Mouse (Mus musculus) hindbrain, embryonic 10.5 days (tissue): ENCODE measurements around the gene Hist2h2ab. TPM values are rescaled to one million over a fixed set of nuclear protein-coding genes. Genes with fewer than 3 reads are reported as not detected.
"Not testable (repeated sequence)": the region's sequence is repeated elsewhere in the genome, so short reads cannot be mapped to it uniquely, and the experiment has no call there.

ENCODE experiments used
- DNase-seq: peaks from one replicate; pipeline ENCODE4 v3.0.0-alpha.2; 2017; ENCODE audit warnings: low spot score
- H3K27ac ChIP-seq: fragments of 300-500 bp; sonication (generic); 2 replicates; pipeline ENCODE4 v1.5.1; 2016; ENCODE audit warnings: mild to moderate bottlenecking, moderate library complexity
- H3K27me3 ChIP-seq: fragments of 300-500 bp; sonication (generic); 2 replicates; pipeline ENCODE4 v1.6.1; 2016; ENCODE audit warnings: mild to moderate bottlenecking; ENCODE audit not compliant: poor library complexity, insufficient read depth, severe bottlenecking
- H3K36me3 ChIP-seq: fragments of 300-500 bp; sonication (generic); 2 replicates; pipeline ENCODE4 v1.6.1; 2016; ENCODE audit warnings: mild to moderate bottlenecking, moderate library complexity
- H3K4me1 ChIP-seq: fragments of 300-500 bp; sonication (generic); replicated peaks from 2 replicates; pipeline ENCODE4 v1.6.1; 2016; ENCODE audit warnings: mild to moderate bottlenecking
- H3K4me3 ChIP-seq: fragments of 300-500 bp; sonication (generic); 2 replicates; pipeline ENCODE4 v1.5.1; 2016; ENCODE audit warnings: mild to moderate bottlenecking, moderate library complexity
- H3K9me3 ChIP-seq: fragments of 300-500 bp; sonication (generic); 2 replicates; pipeline ENCODE4 v1.6.1; 2016; ENCODE audit warnings: mild to moderate bottlenecking, moderate library complexity
- WGBS: fragments of 180-500 bp; shearing (Covaris S2); methylation state at CpG from one replicate; pipeline ENCODE4 v1.1.7; 2016; 5-methylcytosine and 5-hydroxymethylcytosine counted together
- polyA plus RNA-seq: library from polyadenylated mRNA; unstranded; fragments of >200 nt; fragmentation: Nextera tagmentation; extraction: Ambion mirVana; gene quantifications from 2 replicates; pipeline ENCODE4 v1.2.1, GENCODE M21; 2016

Hist2h2ab gene
- polyA plus RNA-seq, 1 experiment from 2014 or later, result not detected

DNA sequence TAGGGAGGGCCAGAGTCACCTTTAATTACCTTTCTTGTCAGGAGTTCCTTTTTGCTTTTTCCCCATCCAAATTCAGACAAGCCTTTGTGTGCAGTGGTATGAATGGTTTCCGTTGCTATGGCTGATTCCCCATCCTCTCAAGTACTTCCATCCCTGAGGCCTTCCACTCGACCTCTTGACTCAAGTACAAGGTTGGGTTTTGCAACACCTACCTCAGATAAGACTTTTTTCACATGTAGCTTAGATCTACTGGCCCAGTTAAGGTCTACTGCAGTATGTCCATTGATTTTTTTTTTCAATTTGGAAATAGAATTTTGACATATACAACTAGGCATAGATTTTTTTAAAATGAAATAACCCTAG lies 12.1 kb downstream of the Hist2h2ab start:
- no peak for DNase-seq
- Histone ChIP-seq H3K4me3 (no peak overlapping the region), H3K4me1 (peaks cover 10% of the 10 kb centered on the region; the same call in 1 of the 2 replicates), H3K27ac (no peak overlapping the region), H3K9me3 (no peaks in the 10 kb centered on the region), H3K27me3 (no peaks in the 10 kb centered on the region), H3K36me3 (no peaks in the 10 kb centered on the region)
- WGBS, result 74% methylated on average over 2 of the region's 2 CpGs

- Histone ChIP-seq H3K4me3 (no peak overlapping the region), H3K27ac (no peak overlapping the region), H3K36me3 (no peaks in the 10 kb centered on the region), H3K27me3 (no peaks in the 10 kb centered on the region), H3K9me3 (no peaks in the 10 kb centered on the region), H3K4me1 (peaks cover 16% of the 10 kb centered on the region)
- no peak for DNase-seq
- WGBS, result 95% methylated on average over 2 of the region's 2 CpGs
These were observed 15.2 kb downstream of the Hist2h2ab start for GRCm38 (mm10) chr3:96234914-96235313.

GRCm38 (mm10) chr3:96235836-96236235 lies 16.2 kb downstream of the Hist2h2ab start:
- DNase-seq, result no peak
- no peaks in the 10 kb centered on the region for H3K9me3 ChIP-seq
- no peak overlapping the region for H3K4me3 ChIP-seq
- H3K27me3 ChIP-seq, result no peaks in the 10 kb centered on the region
- no peak overlapping the region; the same call in 1 of the 2 replicates for H3K27ac ChIP-seq
- H3K36me3 ChIP-seq, result no peaks in the 10 kb centered on the region
- peaks cover 21% of the 10 kb centered on the region for H3K4me1 ChIP-seq
- 55% methylated on average over 3 of the region's 3 CpGs for WGBS

DNA sequence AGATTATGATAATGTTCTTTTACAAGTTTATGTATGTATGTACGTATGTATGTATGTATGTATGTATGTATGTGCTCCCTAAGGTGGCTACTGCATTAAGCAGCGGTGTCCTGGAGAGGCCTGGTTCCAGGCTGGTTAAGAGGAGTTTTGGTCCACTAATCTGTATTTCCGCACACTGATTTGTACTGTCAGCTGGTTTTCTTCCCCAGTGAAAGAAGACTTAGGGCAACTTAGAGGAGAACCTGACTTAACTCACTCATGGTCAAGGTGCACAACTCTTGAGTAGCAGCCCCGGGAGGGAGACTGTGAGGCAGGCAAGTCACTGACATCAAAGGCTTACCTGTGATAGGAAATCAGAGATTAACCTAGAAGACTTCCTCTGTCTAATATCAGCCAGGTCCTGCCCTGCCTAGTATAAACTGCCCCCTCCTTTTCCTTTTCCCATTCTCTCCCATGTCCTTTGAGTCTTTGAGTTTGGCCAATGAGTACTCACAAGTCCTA lies 17.2 kb downstream of the Hist2h2ab start:
- WGBS, result 86% methylated on average over 4 of the region's 4 CpGs
- Histone ChIP-seq H3K27me3 (no peaks in the 10 kb centered on the region), H3K27ac (peak overlapping the region; percentile 91), H3K4me1 (peaks cover 24% of the 10 kb centered on the region), H3K36me3 (no peaks in the 10 kb centered on the region), H3K4me3 (peak overlapping the region; percentile 60), H3K9me3 (no peaks in the 10 kb centered on the region)
- peak; percentile 33 for DNase-seq

GRCm38 (mm10) chr3:96237335-96237903 lies 17.8 kb downstream of the Hist2h2ab start:
- H3K4me3 ChIP-seq, result peak overlapping the region; percentile 60
- peaks cover 24% of the 10 kb centered on the region for H3K4me1 ChIP-seq
- no peaks in the 10 kb centered on the region for H3K27me3 ChIP-seq
- peak overlapping the region; percentile 91 for H3K27ac ChIP-seq
- H3K36me3 ChIP-seq, result no peaks in the 10 kb centered on the region
- peak; percentile 43 for DNase-seq
- H3K9me3 ChIP-seq, result no peaks in the 10 kb centered on the region
- WGBS, result 32% methylated on average over 7 of the region's 7 CpGs

DNA sequence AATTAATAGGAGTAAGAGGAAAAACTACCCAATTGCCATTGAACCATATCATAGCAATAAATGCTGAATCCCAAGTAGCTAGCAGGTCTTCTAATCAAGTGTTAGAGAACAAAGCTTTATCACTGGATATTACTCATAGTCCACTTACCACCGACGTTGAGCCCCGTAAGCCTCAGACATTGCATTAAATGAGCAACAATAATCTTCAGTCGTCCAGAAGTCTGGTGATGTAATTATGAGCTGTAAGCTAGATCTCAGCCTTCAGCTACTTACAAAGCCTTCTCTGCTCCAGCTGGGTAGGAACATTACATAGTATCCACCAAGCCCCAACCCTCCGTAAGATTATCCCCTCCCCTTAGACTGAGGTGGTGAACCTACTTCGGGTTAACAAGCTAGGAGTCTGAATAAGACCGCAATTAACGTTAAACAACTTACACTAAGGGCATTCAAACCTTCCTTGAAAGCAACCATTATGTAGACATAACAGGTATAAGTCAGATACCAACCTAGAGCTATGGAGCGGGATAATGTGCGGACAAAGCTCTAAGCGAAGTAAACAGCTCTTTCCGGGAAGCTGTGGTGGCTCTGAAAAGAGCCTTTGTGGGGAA lies 18.3 kb downstream of the Hist2h2ab start:
- Histone ChIP-seq H3K27me3 (no peaks in the 10 kb centered on the region), H3K9me3 (no peaks in the 10 kb centered on the region), H3K36me3 (no peaks in the 10 kb centered on the region), H3K4me1 (peaks cover 24% of the 10 kb centered on the region), H3K4me3 (peak overlapping the region; percentile 60), H3K27ac (peak overlapping the region; percentile 91)
- WGBS, result under 1% methylated on average over 12 of the region's 12 CpGs
- DNase-seq, result peak; percentile 36

GRCm38 (mm10) chr3:96238954-96239793 lies 19.5 kb downstream of the Hist2h2ab start, which contains the start of gene Hist2h3c2:
TSS of gene Hist2h3c2 (minus strand) at chr3:96239127.
- H3K4me1 ChIP-seq, result peaks cover 34% of the 10 kb centered on the region
- WGBS, result under 1% methylated on average over 32 of the region's 68 CpGs
- not testable (repeated sequence) for H3K27me3 ChIP-seq, DNase-seq, H3K36me3 ChIP-seq, H3K9me3 ChIP-seq
- H3K27ac ChIP-seq, result peak within 1 kb of the TSS; percentile 91
- peak within 1 kb of the TSS; percentile 60 for H3K4me3 ChIP-seq

- Histone ChIP-seq H3K4me3 (peak within 1 kb of the TSS; percentile 46), H3K27ac (peak within 1 kb of the TSS; percentile 96), H3K4me1 (peaks cover 43% of the 10 kb centered on the region)
- peak; percentile 74 for DNase-seq
- H3K9me3 ChIP-seq, H3K27me3 ChIP-seq, H3K36me3 ChIP-seq: not testable (repeated sequence)
- 3% methylated on average over 44 of the region's 85 CpGs for WGBS
These were observed 20.5 kb downstream of the Hist2h2ab start, which contains the start of gene Hist2h2aa2 for GRCm38 (mm10) chr3:96239949-96240798. TSS of gene Hist2h2aa2 (minus strand) at chr3:96240276.

DNA sequence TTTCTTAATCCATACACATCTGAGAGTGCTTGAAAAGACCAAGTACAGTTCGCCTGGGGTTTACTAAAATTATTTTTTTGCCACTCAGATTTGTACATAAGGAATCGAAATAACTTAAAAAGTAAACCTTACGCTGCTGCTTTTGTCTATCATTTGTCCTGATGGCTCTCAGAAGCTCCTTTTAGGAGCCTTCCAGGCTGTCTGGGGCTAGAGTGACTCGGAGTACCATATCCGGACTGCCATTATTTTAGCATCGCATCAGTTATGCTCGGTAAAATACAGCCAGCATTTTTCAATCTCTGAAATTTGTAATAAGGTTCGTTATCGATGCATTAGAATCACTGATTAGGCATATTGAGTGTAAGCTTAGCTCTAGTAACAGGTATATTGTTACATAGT lies 21.1 kb downstream of the Hist2h2ab start:
- Histone ChIP-seq H3K4me3 (peak overlapping the region; percentile 42), H3K9me3 (no peaks in the 10 kb centered on the region), H3K27me3 (no peaks in the 10 kb centered on the region), H3K36me3 (no peaks in the 10 kb centered on the region), H3K4me1 (peaks cover 43% of the 10 kb centered on the region), H3K27ac (peak overlapping the region; percentile 96)
- WGBS, result 79% methylated on average over 9 of the region's 9 CpGs
- no peak for DNase-seq

- DNase-seq, result no peak
- 85% methylated on average over 7 of the region's 7 CpGs for WGBS
- Histone ChIP-seq H3K4me1 (peaks cover 46% of the 10 kb centered on the region), H3K4me3 (peak overlapping the region; percentile 57; the same call in 1 of the 2 replicates), H3K36me3 (no peaks in the 10 kb centered on the region), H3K9me3 (no peaks in the 10 kb centered on the region), H3K27me3 (no peaks in the 10 kb centered on the region), H3K27ac (peak overlapping the region; percentile 96)
These were observed 24.4 kb downstream of the Hist2h2ab start for GRCm38 (mm10) chr3:96243921-96244572.

GRCm38 (mm10) chr3:96245003-96245886 lies 25.6 kb downstream of the Hist2h2ab start, which contains the start of gene Hist2h2aa1:
TSS of gene Hist2h2aa1 (plus strand) at chr3:96245497.
- Histone ChIP-seq H3K4me1 (peaks cover 48% of the 10 kb centered on the region), H3K4me3 (peak within 1 kb of the TSS; percentile 57), H3K27ac (peak within 1 kb of the TSS; percentile 96)
- not testable (repeated sequence) for H3K9me3 ChIP-seq, H3K36me3 ChIP-seq, H3K27me3 ChIP-seq
- peak; percentile 81 for DNase-seq
- WGBS, result under 1% methylated on average over 45 of the region's 88 CpGs
